Mouse (Mus musculus) bone marrow, adult 2 months (tissue): ENCODE results near the gene Ddb1.

Source experiments
- CTCF ChIP-seq: fragments of 200-500 bp; IDR thresholded peaks from 2 replicates; pipeline ENCODE4 v1.5.1; 2011; ENCODE audit warnings: low read length, control low read depth; ENCODE audit not compliant: control insufficient read depth, insufficient read depth
- POLR2A ChIP-seq: fragments of 200-500 bp; IDR thresholded peaks from 2 replicates; pipeline ENCODE4 v1.6.1; 2011; ENCODE audit warnings: low read depth, mild to moderate bottlenecking, control low read depth, low read length, borderline replicate concordance; ENCODE audit not compliant: control insufficient read depth

DNA sequence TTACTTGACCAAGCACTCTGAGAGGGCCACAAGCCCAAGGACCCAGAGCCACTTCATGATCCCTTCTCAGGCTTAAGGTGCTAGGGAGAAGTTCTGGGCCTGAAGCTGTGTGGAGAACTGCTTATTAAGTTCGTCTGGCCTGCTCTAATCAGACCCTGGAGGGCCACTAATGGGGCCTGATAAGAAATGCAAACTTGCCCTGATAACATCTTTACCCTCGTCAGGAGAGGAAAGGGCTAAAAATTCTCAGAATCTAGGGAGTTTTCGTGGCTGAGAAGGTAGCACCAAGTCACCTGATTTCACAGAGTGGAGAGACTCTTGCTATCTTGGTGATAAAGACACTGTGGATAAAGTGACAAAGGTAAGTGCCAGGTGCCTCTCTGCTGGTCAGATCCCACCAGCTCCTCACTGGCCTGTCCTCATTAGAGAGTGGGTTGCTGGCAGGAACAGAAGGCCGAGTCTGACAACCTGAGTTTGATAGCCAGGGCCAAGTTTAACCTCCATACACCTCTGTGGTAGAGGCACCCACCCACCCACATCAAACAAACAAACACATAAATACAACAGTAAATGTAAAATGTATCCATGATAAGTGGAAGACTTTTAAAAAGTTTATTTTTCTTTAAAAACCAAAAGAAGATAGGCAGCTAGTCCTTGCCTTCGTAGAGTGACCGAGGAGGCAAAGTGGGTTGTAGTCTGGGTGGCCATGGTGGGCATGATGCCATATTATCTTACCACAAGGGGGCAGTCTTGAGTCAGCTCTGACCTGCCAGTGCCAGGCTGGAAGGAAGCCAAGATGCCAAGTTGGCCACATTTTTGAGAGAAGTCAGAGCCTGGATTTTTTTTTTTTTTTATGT lies 73.0 kb downstream of the Ddb1 start, which contains the start of gene Pga5:
- TF ChIP-seq CTCF (peak; percentile 98), POLR2A (no peak)
